Mouse (Mus musculus): Measurements from ENCODE around the gene Pik3cd. TPM values are rescaled to one million over a fixed set of nuclear protein-coding genes. Genes with fewer than 3 reads are reported as not detected.

Gene Pik3cd
- polyA plus RNA-seq (2017; shearing (Covaris generic)): 287 TPM

DNA sequence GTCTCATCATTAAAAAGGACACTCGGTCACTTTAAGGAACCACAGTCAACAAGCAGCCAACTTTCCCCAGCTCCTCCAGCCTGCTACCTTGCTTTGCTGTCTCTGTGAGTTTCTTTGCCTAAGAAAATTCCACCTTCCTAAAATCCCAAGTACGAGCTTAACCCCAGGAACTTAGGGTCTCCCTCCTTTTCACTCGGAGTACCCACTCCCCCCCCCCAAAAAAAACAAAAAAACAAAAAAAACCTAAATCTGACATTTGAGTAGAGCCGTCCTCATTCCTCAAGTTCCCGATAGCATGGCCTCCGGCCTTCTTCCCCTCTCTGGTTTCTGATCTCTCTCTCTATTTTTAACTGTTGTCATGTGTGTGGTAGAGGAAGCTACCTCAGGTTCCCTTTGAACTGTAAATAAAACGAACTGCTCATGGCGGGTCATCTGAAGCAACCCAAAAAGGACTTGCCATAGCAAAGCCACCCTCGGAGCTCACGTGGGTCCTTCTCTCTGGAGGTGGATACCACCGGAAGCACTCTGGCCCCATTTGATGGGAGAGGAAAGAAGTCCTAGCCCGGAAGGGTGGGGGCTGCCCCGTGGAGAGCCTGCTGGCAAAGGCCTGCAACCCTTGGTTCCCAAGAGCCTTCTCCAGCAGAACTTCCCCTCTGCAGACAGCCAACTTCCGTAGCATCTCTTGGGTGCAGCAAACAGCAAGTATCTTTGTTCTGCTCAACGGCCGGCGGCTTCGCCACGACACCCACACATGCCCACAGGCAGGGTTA lies at the start of gene Pik3cd:
Pik3cd (minus strand) TSS at position 362 of the 770 bp plus-strand sequence.

GRCm38 (mm10) chr4:149737383-149738324 lies 35.3 kb upstream of the Pik3cd start, which contains the start of gene Tmem201:
Gene Tmem201 (minus strand): TSS chr4:149738044.

Other genes with a start within 250 kb of the Pik3cd start
- not detected for gene Rbp7, start 247.6 kb downstream of the Pik3cd start, polyA plus RNA-seq (2017; shearing (Covaris generic))
- not detected for gene Tmem274, start 225.2 kb downstream of the Pik3cd start, polyA plus RNA-seq (2017; shearing (Covaris generic))
- 4.8 TPM for gene Nmnat1, start 217.4 kb downstream of the Pik3cd start, polyA plus RNA-seq (2017; shearing (Covaris generic))
- 20.3 TPM for gene Lzic, start 217.3 kb downstream of the Pik3cd start, polyA plus RNA-seq (2017; shearing (Covaris generic))
- 3.5 TPM for gene Ctnnbip1, start 184.3 kb downstream of the Pik3cd start, polyA plus RNA-seq (2017; shearing (Covaris generic))
- gene Clstn1, start 116.1 kb downstream of the Pik3cd start, polyA plus RNA-seq (2017; shearing (Covaris generic)): 26.5 TPM
- gene Tmem201, start 35.5 kb upstream of the Pik3cd start, polyA plus RNA-seq (2017; shearing (Covaris generic)): 17.7 TPM
- gene Slc25a33, start 71.7 kb upstream of the Pik3cd start, polyA plus RNA-seq (2017; shearing (Covaris generic)): 10.7 TPM

Measured in effector memory CD4-positive, alpha-beta T cell, adult 7 months (primary cell).